Mouse (Mus musculus) liver, adult 2 months (tissue): Measurements from ENCODE around the gene Fbrs. TPM values are rescaled to one million over a fixed set of nuclear protein-coding genes. Genes with fewer than 3 reads are reported as not detected.

Source experiments
- DNase-seq: peaks from one replicate; pipeline ENCODE4 v3.0.0-alpha.2; 2011; ENCODE audit warnings: low read depth, low spot score; ENCODE audit errors: extremely low read depth
- H3K27ac ChIP-seq: fragments of 200-500 bp; replicated peaks from 2 replicates; pipeline ENCODE4 v1.5.1; 2012; ENCODE audit warnings: low read depth, mild to moderate bottlenecking, control low read depth, inconsistent platforms, low read length; ENCODE audit not compliant: insufficient read depth
- H3K27me3 ChIP-seq: fragments of 200-500 bp; 2 replicates; pipeline ENCODE4 v1.6.1; 2012; ENCODE audit warnings: mild to moderate bottlenecking, moderate library complexity, low read length, inconsistent platforms; ENCODE audit not compliant: control insufficient read depth, insufficient read depth
- H3K36me3 ChIP-seq: fragments of 200-500 bp; 2 replicates; pipeline ENCODE4 v1.6.1; 2012; ENCODE audit warnings: low read length, inconsistent platforms; ENCODE audit not compliant: control insufficient read depth, insufficient read depth
- H3K4me1 ChIP-seq: fragments of 200-500 bp; 2 replicates; pipeline ENCODE4 v1.6.1; 2011; ENCODE audit warnings: low read length; ENCODE audit not compliant: control insufficient read depth, insufficient read depth
- H3K4me3 ChIP-seq: fragments of 200-500 bp; 2 replicates; pipeline ENCODE4 v1.5.1; 2011; ENCODE audit warnings: low read depth, mild to moderate bottlenecking, control low read depth, low read length, moderate library complexity; ENCODE audit not compliant: insufficient read depth
- H3K79me2 ChIP-seq: fragments of 200-500 bp; 2 replicates; pipeline ENCODE4 v1.6.1; 2012; ENCODE audit warnings: inconsistent platforms, mild to moderate bottlenecking, low read length, moderate library complexity; ENCODE audit not compliant: control insufficient read depth, insufficient read depth
- H3K9ac ChIP-seq: fragments of 200-500 bp; 2 replicates; pipeline ENCODE4 v1.6.1; 2012; ENCODE audit warnings: low read depth, mild to moderate bottlenecking, control low read depth, inconsistent platforms, low read length
- CTCF ChIP-seq: fragments of 200-500 bp; IDR thresholded peaks from 2 replicates; pipeline ENCODE4 v1.5.1; 2011; ENCODE audit warnings: low read depth, low read length, control low read depth
- POLR2A ChIP-seq: fragments of 200-500 bp; IDR thresholded peaks from 2 replicates; pipeline ENCODE4 v1.6.1; 2011; ENCODE audit warnings: low read length, control low read depth; ENCODE audit not compliant: insufficient read depth; ENCODE audit errors: extremely low read depth
- WGBS: fragments of 180-500 bp; shearing (Covaris S2); methylation state at CpG from one replicate; pipeline ENCODE4 v1.1.7; 2018; 5-methylcytosine and 5-hydroxymethylcytosine counted together
- polyA plus RNA-seq: library from polyadenylated mRNA; depleted of rRNA; stranded (reverse); fragments of >200 nt; gene quantifications from 2 replicates; pipeline ENCODE4 v1.2.3, GENCODE M21; 2012; rRNA removed
- total RNA-seq: library from RNA; depleted of rRNA; stranded (reverse); fragments of >200 nt; gene quantifications from 2 replicates; pipeline ENCODE4 v1.2.3, GENCODE M21; 2014; rRNA removed

Fbrs gene
- total RNA-seq (3.6 and 6.4 TPM in 2 replicates), polyA plus RNA-seq (9.5 and 11.8 TPM in 2 replicates)

- peaks cover 12% of the 10 kb centered on the region; the same call in 1 of the 2 replicates for H3K79me2 ChIP-seq
- peak within 1 kb of the TSS; percentile 87 for H3K27ac ChIP-seq
- H3K36me3 ChIP-seq = peaks cover 44% of the 10 kb centered on the region
- H3K4me1 ChIP-seq = peaks cover 13% of the 10 kb centered on the region; the same call in 1 of the 2 replicates
- peak within 1 kb of the TSS; percentile 52 for H3K4me3 ChIP-seq
- H3K9ac ChIP-seq = peak within 1 kb of the TSS; percentile 97
- peak; percentile 46; the same call in 1 of the 2 replicates for TF ChIP-seq POLR2A
- TF ChIP-seq CTCF = no peak
- WGBS = under 1% methylated on average over 62 of the region's 62 CpGs
- DNase-seq = peak; percentile 97
- no peaks in the 10 kb centered on the region for H3K27me3 ChIP-seq
Measured at GRCm38 (mm10) chr7:127478635-127479317, at the start of gene Fbrs. Gene Fbrs (plus strand): TSS chr7:127479199.

GRCm38 (mm10) chr7:127435206-127435605 lies 43.8 kb upstream of the Fbrs start:
- WGBS = 82% methylated on average over 4 of the region's 4 CpGs
- H3K27ac ChIP-seq = no peak overlapping the region
- DNase-seq = no peak
- H3K4me3 ChIP-seq = no peak overlapping the region
- no peaks in the 10 kb centered on the region for H3K4me1 ChIP-seq
- H3K79me2 ChIP-seq = no peaks in the 10 kb centered on the region
- no peaks in the 10 kb centered on the region for H3K27me3 ChIP-seq
- TF ChIP-seq CTCF (no peak), POLR2A (no peak)
- H3K36me3 ChIP-seq = no peaks in the 10 kb centered on the region
- H3K9ac ChIP-seq = no peak overlapping the region

- no peaks in the 10 kb centered on the region for H3K79me2 ChIP-seq
- no peaks in the 10 kb centered on the region for H3K36me3 ChIP-seq
- H3K4me3 ChIP-seq = no peak overlapping the region
- DNase-seq = no peak
- WGBS = 92% methylated on average over 3 of the region's 3 CpGs
- H3K27ac ChIP-seq = no peak overlapping the region
- no peaks in the 10 kb centered on the region for H3K4me1 ChIP-seq
- TF ChIP-seq POLR2A (no peak), CTCF (peak; percentile 52; the same call in 1 of the 2 replicates)
- H3K27me3 ChIP-seq = no peaks in the 10 kb centered on the region
- H3K9ac ChIP-seq = no peak overlapping the region
Measured at GRCm38 (mm10) chr7:127437724-127438123, 41.3 kb upstream of the Fbrs start.

GRCm38 (mm10) chr7:127443976-127444375 lies 35.0 kb upstream of the Fbrs start:
- no peaks in the 10 kb centered on the region for H3K27me3 ChIP-seq
- DNase-seq = no peak
- H3K79me2 ChIP-seq = no peaks in the 10 kb centered on the region
- WGBS = 95% methylated on average over 20 of the region's 20 CpGs
- TF ChIP-seq POLR2A (no peak), CTCF (no peak)
- H3K4me3 ChIP-seq = no peak overlapping the region
- H3K4me1 ChIP-seq = peaks cover 2% of the 10 kb centered on the region; the same call in 1 of the 2 replicates
- H3K36me3 ChIP-seq = peaks cover 6% of the 10 kb centered on the region
- H3K27ac ChIP-seq = no peak overlapping the region
- no peak overlapping the region for H3K9ac ChIP-seq

GRCm38 (mm10) chr7:127448521-127449300 lies 30.3 kb upstream of the Fbrs start, which contains the start of gene Zfp689:
Gene Zfp689 (minus strand): TSS chr7:127449158.
- Histone ChIP-seq H3K4me1 (peaks cover 11% of the 10 kb centered on the region), H3K36me3 (peaks cover 3% of the 10 kb centered on the region), H3K4me3 (peak within 1 kb of the TSS; percentile 82)

More at GRCm38 (mm10) chr7:127448521-127449300, 30.3 kb upstream of the Fbrs start, which contains the start of gene Zfp689:
- Histone ChIP-seq H3K27ac (peak within 1 kb of the TSS; percentile 74), H3K9ac (peak within 1 kb of the TSS; percentile 68), H3K27me3 (no peaks in the 10 kb centered on the region), H3K79me2 (peaks cover 12% of the 10 kb centered on the region; the same call in 1 of the 2 replicates)
- TF ChIP-seq POLR2A (0 out of 2 replicates have a peak, but pooled peaks have one; percentile 45), CTCF (no peak)
- DNase-seq = peak; percentile 97
- WGBS = under 1% methylated on average over 54 of the region's 54 CpGs
